Mouse (Mus musculus) adrenal gland, postnatal 36 days (tissue): Measurements from ENCODE around the gene 3425401B19Rik. TPM values are rescaled to one million over a fixed set of nuclear protein-coding genes. Genes with fewer than 3 reads are reported as not detected.
A peak's percentile ranks its signal among the peaks of the same experiment; 100 is the strongest.

Experiments used
- DNase-seq, 2 experiments: peaks; one replicate each; pipeline ENCODE4 v3.0.0; 2021; ENCODE audit warnings: mixed read lengths in 1 of 2
- total RNA-seq, 2 experiments: library from RNA; stranded (reverse); gene quantifications; 2 replicates each; pipeline ENCODE4 v1.2.3; 2021

Gene 3425401B19Rik
- total RNA-seq, 2 experiments from 2014 or later: 0.10 TPM; not detected in 1

GRCm38 (mm10) chr14:32663099-32663498, 22.0 kb downstream of the 3425401B19Rik start:
- no peak for DNase-seq

GRCm38 (mm10) chr14:32659781-32660180, 25.3 kb downstream of the 3425401B19Rik start:
- DNase-seq: no peak

GRCm38 (mm10) chr14:32638485-32638884, 46.6 kb downstream of the 3425401B19Rik start:
- DNase-seq: no peak

GRCm38 (mm10) chr14:32634015-32634682, 50.9 kb downstream of the 3425401B19Rik start:
- DNase-seq: peak; percentile 25 to 33

GRCm38 (mm10) chr14:32632908-32633600, 52.0 kb downstream of the 3425401B19Rik start:
- peak; percentile 41 to 42 for DNase-seq

- peak in 1 of 2 experiments; percentile 17 for DNase-seq
Measured at GRCm38 (mm10) chr14:32628584-32628983, 56.5 kb downstream of the 3425401B19Rik start.

- no peak for DNase-seq
Measured at GRCm38 (mm10) chr14:32627271-32627670, 57.8 kb downstream of the 3425401B19Rik start.

GRCm38 (mm10) chr14:32624811-32625210, 60.3 kb downstream of the 3425401B19Rik start:
- no peak for DNase-seq

- no peak for DNase-seq
Measured at GRCm38 (mm10) chr14:32624245-32624644, 60.8 kb downstream of the 3425401B19Rik start.

GRCm38 (mm10) chr14:32617253-32617652, 67.8 kb downstream of the 3425401B19Rik start:
- no peak for DNase-seq

GRCm38 (mm10) chr14:32609392-32609791, 75.7 kb downstream of the 3425401B19Rik start:
- DNase-seq: peak; percentile 61 to 69

Other genes with a start within 250 kb of the 3425401B19Rik start
- not detected for gene Slc18a3, start 220.4 kb downstream of the 3425401B19Rik start, total RNA-seq
- not detected for gene Chat, start 219.3 kb downstream of the 3425401B19Rik start, total RNA-seq
- 10 to 100 TPM; 11.8 to 18.6 TPM for gene Ercc6, start 171.8 kb downstream of the 3425401B19Rik start, total RNA-seq
- gene Prrxl1, start 85.9 kb downstream of the 3425401B19Rik start, total RNA-seq: under 1 TPM; 0.73 to 0.76 TPM
- gene Tmem273, start 100.7 kb upstream of the 3425401B19Rik start, total RNA-seq: 1 to 10 TPM; 3.9 to 5.2 TPM
- gene Fam170b, start 148.7 kb upstream of the 3425401B19Rik start, total RNA-seq: under 1 TPM; 0.33 to 0.36 TPM
- gene Vstm4, start 171.5 kb upstream of the 3425401B19Rik start, total RNA-seq: 10 to 100 TPM; 17.3 to 17.6 TPM